Mouse (Mus musculus): ENCODE measurements at regions not wholly inside any gene's neighbourhood (a gene's known extent, or its start where the extent isn't known, plus 50 kb on each side); places are given as distances from the start of the nearest gene placed in this dataset.

GRCm38 (mm10) chr2:117910781-117911180 lies 200.9 kb upstream of the Thbs1 start:
- DNase-seq (ENCODE audit: low read depth, low spot score) = no peak

DNA sequence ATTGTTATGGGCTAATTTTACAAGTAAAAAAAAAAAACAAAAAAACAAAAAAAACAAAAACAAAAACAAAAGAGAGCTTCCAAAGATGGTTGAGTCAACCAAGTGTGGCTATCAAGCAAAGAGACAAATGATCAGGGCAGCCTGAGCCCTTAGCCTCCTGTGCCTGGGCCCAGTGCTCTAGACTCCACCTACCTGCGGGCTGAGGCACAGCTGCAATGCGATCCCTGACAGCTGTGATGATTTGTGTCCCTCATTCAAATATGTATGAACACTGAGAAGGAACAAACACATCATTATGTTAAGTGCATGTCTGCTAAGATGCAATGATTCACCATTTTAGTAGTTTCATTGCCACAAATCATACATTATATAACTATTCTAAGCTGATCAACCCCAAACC lies 199.0 kb upstream of the Thbs1 start:
- no peak for DNase-seq (ENCODE audit: low read depth, low spot score)

DNA sequence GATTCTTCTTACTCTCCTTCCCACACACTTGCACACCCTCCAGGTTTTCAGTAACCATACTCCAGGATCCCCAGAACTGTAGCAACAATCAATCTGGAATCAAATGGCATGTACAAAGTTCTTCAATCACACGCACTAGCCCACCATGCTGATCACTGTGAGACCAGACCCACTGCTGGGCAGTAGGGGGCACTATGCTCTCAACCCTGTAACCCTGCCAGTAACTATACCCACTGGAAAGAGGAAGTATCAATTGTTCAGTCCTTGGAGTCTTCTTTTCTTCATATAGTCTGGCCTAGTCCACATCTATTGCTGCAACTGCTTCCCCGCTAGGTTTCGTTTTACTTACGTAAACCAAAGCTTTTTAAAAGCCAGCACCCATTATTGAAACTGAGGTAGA lies 197.8 kb upstream of the Thbs1 start:
- DNase-seq (ENCODE audit: low read depth, low spot score) = no peak

- no peak for DNase-seq (ENCODE audit: low read depth, low spot score)
Observed at GRCm38 (mm10) chr2:117915821-117916220, 195.9 kb upstream of the Thbs1 start.

GRCm38 (mm10) chr2:117917181-117917580 lies 194.5 kb upstream of the Thbs1 start:
- no peak for DNase-seq (ENCODE audit: low read depth, low spot score)

DNA sequence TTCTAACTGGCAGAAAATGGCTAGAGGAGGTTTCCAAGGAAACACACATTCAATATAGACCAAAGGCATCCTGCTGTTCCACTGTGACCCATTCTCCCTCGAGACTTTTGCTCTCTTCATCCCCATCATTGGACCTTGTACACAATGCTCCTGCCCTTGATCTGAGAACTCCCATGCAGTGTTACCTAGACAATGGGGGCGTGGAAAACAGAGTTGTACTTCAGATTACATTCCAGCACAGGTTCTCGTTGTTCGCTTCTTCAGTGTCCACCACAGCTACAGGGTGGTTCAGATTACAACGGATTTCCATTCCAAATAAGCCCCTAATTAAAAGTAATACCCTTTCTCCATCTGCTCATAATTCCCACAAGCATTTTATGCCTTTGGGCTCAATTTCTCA lies 186.8 kb upstream of the Thbs1 start:
- DNase-seq (ENCODE audit: low read depth, low spot score) = no peak

- no peak for DNase-seq (ENCODE audit: low read depth, low spot score)
Observed at GRCm38 (mm10) chr2:117925412-117925811, 186.3 kb upstream of the Thbs1 start.

GRCm38 (mm10) chr2:117928062-117928461 lies 183.6 kb upstream of the Thbs1 start:
- DNase-seq (ENCODE audit: low read depth, low spot score) = no peak

DNA sequence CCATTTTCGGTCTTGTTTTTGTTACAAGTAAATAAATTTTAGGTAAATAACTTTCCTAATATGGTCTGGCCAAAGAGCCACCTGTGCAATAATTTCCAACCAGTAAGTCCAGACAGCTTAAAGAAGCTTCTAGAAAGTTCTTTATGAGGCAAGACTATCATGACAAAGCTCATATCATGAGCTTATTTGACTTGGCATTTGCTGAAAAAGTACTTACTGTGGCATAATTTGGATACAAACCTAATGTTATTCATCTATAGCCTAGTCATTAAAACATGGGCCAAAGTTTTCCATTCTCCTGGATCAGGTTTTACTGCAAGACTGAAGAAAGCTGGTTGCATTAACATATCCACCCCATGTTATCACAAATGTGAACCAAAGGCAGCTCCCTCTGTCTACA lies 182.1 kb upstream of the Thbs1 start:
- DNase-seq (ENCODE audit: low read depth, low spot score) = no peak

- DNase-seq (ENCODE audit: low read depth, low spot score) = no peak
Observed at GRCm38 (mm10) chr2:117930895-117931537, 180.7 kb upstream of the Thbs1 start.

GRCm38 (mm10) chr2:117936590-117936989 lies 175.1 kb upstream of the Thbs1 start:
- DNase-seq (ENCODE audit: low read depth, low spot score) = no peak

DNA sequence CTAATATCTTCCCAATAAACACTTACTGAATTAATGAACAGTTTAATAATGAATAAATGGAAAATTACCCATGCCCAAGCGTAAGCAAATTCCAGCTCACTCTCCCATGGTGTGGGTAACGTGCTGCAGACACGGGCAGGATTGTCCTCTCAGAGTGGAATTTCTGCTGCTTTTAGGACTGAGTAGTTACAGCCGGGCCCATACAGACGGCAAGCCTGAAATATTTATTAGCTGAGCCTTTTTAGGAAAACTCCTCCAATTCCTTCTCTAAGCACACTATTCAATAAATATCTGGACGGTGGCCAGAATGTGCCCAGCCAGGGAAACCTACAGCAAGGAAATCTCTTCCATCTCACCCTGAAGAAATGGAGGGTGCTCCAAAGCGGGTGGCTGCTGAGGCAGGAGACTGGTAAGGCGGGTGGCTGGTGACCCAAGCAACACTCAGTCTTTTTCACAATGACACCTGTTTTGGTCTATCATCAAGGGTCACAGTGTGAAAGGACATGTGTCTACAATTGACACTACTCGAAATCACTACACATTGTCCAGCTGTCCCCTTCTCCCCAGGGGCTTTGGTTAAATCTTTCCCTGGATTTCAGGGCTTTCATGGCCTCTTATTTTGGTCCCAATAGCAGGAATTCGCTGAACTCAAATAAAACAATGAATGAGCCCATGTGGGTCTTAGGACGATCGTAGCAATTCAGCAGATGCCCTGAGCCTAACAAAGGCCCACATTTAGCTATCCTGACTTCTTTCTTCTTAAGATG lies 173.2 kb upstream of the Thbs1 start:
- DNase-seq (ENCODE audit: low read depth, low spot score) = no peak

DNA sequence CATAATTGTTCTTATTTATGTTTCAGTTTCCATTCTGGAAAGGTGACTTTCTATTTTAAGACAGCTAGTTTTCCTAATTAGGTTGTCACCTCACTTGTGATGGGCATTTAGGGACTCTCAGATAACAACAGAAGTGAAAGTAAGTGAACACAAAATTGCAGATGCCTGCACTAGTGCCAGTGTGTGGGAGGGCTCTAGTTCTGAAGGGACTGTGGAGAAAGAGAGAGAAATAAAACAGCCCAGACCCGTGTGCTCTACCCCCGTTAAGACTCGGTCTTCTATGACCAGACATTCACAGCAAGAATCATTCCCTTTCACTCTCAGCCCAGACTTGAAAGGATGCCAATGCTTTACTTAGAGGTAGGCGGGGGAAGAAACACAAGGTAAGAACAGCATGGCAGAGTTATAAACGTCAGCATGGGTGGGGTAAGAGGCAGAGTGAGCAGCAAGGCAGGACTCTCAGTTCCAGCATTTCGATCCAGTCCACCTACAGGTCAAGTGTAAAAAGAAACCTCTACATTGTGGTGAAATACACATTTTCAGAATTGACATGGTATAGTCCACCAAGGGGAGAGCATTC lies 170.1 kb upstream of the Thbs1 start:
- no peak for DNase-seq (ENCODE audit: low read depth, low spot score)

DNA sequence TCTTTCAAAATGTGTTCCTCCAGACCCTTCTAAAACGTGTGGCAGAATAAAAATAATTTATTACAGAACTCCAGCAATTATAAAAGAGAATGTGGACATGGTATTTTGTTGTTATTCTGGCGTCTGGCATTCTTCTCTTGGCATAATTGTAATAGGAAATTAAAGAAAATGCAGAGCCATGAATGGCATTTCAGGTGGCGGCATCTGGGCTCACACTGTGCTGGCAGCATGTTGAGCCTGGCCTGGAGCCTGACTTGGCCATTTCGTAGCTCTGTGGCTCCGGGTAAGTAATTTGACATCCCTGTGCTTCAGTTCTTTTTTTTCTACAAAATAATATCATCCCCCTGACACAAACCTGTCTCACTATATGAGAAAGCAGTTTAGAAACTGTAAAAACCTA lies 168.0 kb upstream of the Thbs1 start:
- DNase-seq (ENCODE audit: low read depth, low spot score) = no peak

- DNase-seq (ENCODE audit: low read depth, low spot score) = no peak
Observed at GRCm38 (mm10) chr2:117944325-117944724, 167.4 kb upstream of the Thbs1 start.

GRCm38 (mm10) chr2:117944942-117945341 lies 166.7 kb upstream of the Thbs1 start:
- DNase-seq (ENCODE audit: low read depth, low spot score) = no peak

- DNase-seq (ENCODE audit: low read depth, low spot score) = no peak
Observed at GRCm38 (mm10) chr2:117950431-117951336, 161.0 kb upstream of the Thbs1 start.

DNA sequence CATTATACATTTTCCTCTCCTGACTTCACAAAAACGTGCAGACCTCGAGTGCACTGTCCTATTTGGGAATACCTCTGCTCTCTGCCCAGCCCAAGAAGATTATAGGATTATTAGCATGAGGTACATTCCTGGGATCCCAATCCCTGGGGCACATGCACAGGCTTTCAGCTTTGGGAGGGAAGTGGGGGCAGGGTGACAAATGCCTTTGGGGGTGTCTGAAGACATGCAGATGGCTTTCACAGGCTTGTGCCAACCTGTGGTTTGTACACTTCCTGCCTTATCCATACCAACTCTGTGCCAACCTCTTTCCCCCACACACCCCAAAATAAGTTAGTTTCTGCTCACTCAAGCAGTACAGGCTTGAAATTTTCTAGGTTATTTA lies 160.3 kb upstream of the Thbs1 start:
- no peak for DNase-seq (ENCODE audit: low read depth, low spot score)

DNA sequence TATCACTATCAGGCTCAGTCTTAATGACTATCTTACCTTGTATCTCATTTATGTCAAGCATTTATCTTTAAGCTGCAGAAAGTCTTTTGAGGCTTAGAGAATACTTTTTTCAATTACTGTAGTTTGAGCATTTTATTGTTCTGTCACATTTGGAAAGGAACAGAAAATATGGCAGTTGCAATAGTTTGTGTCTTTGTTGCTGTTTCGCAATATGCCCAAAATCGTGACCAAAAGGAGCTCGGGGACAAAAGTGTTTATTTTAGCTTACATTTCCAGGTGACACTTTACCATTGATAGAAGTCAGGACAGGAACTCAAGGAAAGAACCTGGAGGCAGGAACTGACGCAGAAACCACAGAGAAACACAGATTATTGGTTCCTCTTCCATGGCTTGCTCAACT lies 152.9 kb upstream of the Thbs1 start:
- no peak for DNase-seq (ENCODE audit: low read depth, low spot score)

GRCm38 (mm10) chr2:117959440-117959839 lies 152.2 kb upstream of the Thbs1 start:
- DNase-seq (ENCODE audit: low read depth, low spot score) = no peak

GRCm38 (mm10) chr2:117962531-117962930 lies 149.1 kb upstream of the Thbs1 start:
- no peak for DNase-seq (ENCODE audit: low read depth, low spot score)

DNA sequence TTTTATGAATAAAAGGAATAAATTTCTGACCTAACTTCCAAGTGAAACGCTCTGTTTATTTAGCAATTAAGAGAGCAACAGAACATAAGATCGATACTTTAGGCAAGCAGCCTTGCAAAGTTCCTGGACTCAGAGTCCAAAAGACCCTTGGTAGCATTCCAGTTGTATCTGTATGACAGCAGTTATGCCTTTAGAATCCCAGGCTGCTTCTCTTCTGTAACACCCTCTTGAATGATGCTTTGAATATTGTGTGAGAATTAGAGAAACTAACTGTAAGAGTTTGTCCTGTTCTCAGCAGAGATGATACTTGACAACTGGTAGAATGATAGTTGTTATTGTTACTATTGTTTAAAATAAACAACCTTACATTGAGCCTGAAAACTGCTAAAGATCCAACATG lies 148.2 kb upstream of the Thbs1 start:
- no peak for DNase-seq (ENCODE audit: low read depth, low spot score)
